14 mouse cellular contexts compared by ENCODE assay signal in the genomic region with DNA sequence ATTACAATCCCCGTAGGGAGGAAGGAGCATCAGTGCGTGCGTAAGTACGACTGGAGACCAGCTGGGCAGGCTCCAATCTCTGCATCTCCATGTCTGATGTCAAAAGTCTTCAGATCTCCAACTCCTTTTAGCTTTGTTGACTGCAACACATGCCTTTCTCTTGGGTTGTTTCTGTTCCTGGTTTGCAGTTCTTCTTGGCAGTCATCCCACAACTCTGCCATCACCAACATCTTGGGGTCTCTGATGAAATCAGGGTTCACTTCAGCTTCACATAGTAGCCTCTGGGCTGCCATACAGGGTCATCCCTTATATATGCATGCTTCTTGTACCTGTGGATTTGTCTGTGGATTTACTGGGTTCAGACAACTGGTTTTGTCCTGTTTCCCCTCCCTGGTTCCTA.
"Had no signal": no experiment of that assay in that cellular context is flagged by ENCODE, and none has a peak within 500 bp of the region (broad histone marks: within the 10 kb centered on the region; RNA-seq: fewer than 3 reads in every experiment).

No protein-coding gene starts in this region.

- H3K4me3 ChIP-seq: limb, embryonic 13.5 days; midbrain, embryonic 13.5 days; myocyte; neural tube, embryonic 12.5 days had no signal

- H3K27me3 ChIP-seq: limb, embryonic 13.5 days; midbrain, embryonic 13.5 days; neural tube, embryonic 12.5 days had no signal

- DNase-seq: kidney, adult 8-10 months; kidney, postnatal 25 days; left cerebral cortex, postnatal 4 days; lung, adult 18-20 months; lung, postnatal 36 days; right cerebral cortex, postnatal 14 days had no signal

- ATAC-seq: inflammation-experienced regulatory T-cells, adult 6 months; intestine, postnatal 0 days; midbrain, embryonic 13.5 days had no signal

- H3K27ac ChIP-seq: limb, embryonic 13.5 days; liver, embryonic 14.5 days; midbrain, embryonic 13.5 days; neural tube, embryonic 12.5 days; stomach, postnatal 0 days had no signal

- H3K9me3 ChIP-seq: midbrain, embryonic 13.5 days had no signal
